Mouse (Mus musculus) megakaryocyte-erythroid progenitor cell, adult 5-6 weeks (primary cell): Measurements from ENCODE around the gene Abtb1. TPM values are rescaled to one million over a fixed set of nuclear protein-coding genes. Genes with fewer than 3 reads are reported as not detected.

Source experiments
- total RNA-seq, 2 experiments: library from RNA; stranded (forward) in 1 of 2; stranded (reverse) in 1 of 2; fragments of 200-1000, 215-1000 nt in 1 of 2; fragments of >200 nt in 1 of 2; fragmentation: Nextera tagmentation in 1 of 2; gene quantifications; 2 replicates each; pipeline ENCODE4 v1.2.3; 2014 to 2017

Gene Abtb1
- total RNA-seq, 2 experiments from 2014 or later: 16.9 to 44.0 TPM

Other genes with a start within 250 kb of the Abtb1 start
- 0.37 and 0.98 TPM in 2 replicates for gene Kbtbd12, start 204.0 kb downstream of the Abtb1 start, total RNA-seq (2014; fragmentation: Nextera tagmentation)
- 0.47 and 0.57 TPM in 2 replicates for gene Kbtbd12, start 204.0 kb downstream of the Abtb1 start, total RNA-seq (2017)
- 17.9 and 19.1 TPM in 2 replicates for gene Mgll, start 117.6 kb downstream of the Abtb1 start, total RNA-seq (2014; fragmentation: Nextera tagmentation)
- 8.9 and 9.3 TPM in 2 replicates for gene Mgll, start 117.6 kb downstream of the Abtb1 start, total RNA-seq (2017)
- 6.6 TPM in 1 of 2 replicates, not detected in the other for gene Podxl2, start 33.1 kb upstream of the Abtb1 start, total RNA-seq (2014; fragmentation: Nextera tagmentation)
- not detected in 2 replicates for gene Podxl2, start 33.1 kb upstream of the Abtb1 start, total RNA-seq (2017)
- 175 and 213 TPM in 2 replicates for gene Mcm2, start 56.8 kb upstream of the Abtb1 start, total RNA-seq (2014; fragmentation: Nextera tagmentation)
- 181 and 236 TPM in 2 replicates for gene Mcm2, start 56.8 kb upstream of the Abtb1 start, total RNA-seq (2017)
- 31.4 and 39.7 TPM in 2 replicates for gene Tpra1, start 60.3 kb upstream of the Abtb1 start, total RNA-seq (2014; fragmentation: Nextera tagmentation)
- 25.6 and 27.6 TPM in 2 replicates for gene Tpra1, start 60.3 kb upstream of the Abtb1 start, total RNA-seq (2017)